Mouse (Mus musculus): ENCODE data around the gene Tnni1. TPM values are rescaled to one million over a fixed set of nuclear protein-coding genes. Genes with fewer than 3 reads are reported as not detected.
A peak's percentile ranks its signal among the peaks of the same experiment; 100 is the strongest.

Tnni1 gene
- polyA plus RNA-seq, 1 experiment from 2014 or later, result 4,265 TPM

DNA sequence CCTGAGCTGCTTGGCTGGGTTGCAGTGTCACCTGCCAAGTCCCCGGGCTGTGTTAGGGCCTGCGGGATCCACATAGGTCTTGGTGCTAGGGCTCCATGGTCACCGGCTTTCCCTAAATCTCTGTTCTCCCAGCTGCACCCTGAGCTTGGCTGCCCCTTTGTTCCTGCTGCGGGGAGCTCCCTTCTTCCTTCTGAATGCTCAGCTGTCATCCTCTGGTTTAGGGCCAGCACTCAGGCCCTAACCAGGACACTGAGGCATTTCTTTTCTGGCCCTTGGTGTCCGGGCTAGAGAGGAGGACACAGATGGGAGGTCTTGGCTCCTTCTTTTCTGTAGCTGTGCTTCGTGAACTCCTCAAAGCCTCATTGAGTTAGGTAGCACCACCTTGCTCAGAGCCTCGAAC, 42.5 kb downstream of the Tnni1 start:
- ATAC-seq (replicated peaks; ENCODE audit: extremely low read depth, insufficient read depth, low FRiP score), result no peak
- Histone ChIP-seq H3K27me3 (ENCODE audit: control insufficient read depth, insufficient read depth, low read length) (peaks cover 12% of the 10 kb centered on the region), H3K9me3 (replicated peaks; ENCODE audit: control insufficient read depth, low read length) (no peaks in the 10 kb centered on the region)

DNA sequence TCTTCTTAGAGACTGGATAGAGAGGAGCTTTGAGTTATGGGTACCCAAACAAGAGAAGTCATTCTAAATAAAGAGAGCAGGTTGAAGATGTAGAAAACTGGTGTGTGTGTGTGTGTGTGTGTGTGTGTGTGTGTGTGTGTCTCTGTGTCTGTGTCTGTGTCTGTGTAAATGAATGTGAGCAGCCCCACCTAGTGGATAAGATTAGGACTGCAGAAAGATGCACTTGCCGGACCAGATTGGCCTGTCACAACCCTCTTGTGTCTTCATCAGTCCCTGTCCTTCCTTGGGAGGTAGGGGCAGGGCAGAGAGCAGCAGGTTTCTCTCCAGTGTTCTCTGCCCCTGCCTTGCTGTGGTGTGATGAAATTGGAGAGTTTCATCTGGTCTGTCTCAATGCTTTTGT, 49.7 kb downstream of the Tnni1 start:
- 20% methylated on average over 1 of the region's 1 CpGs for WGBS
- peak; percentile 52 for ATAC-seq (replicated peaks; ENCODE audit: extremely low read depth, insufficient read depth, low FRiP score)
- Histone ChIP-seq H3K36me3 (ENCODE audit: control insufficient read depth, insufficient read depth) (no peaks in the 10 kb centered on the region), H3K27ac (ENCODE audit: low read length) (no peak overlapping the region), H3K4me3 (ENCODE audit: low read length) (no peak overlapping the region), H3K27me3 (ENCODE audit: control insufficient read depth, insufficient read depth, low read length) (no peaks in the 10 kb centered on the region), H3K4me1 (ENCODE audit: control insufficient read depth, insufficient read depth, low read length) (peaks cover 31% of the 10 kb centered on the region), H3K9me3 (replicated peaks; ENCODE audit: control insufficient read depth, low read length) (no peaks in the 10 kb centered on the region), H3K9ac (ENCODE audit: low read length) (peak overlapping the region; percentile 30; the same call in 1 of the 2 replicates), H3K4me2 (ENCODE audit: low read depth, low read length) (no peak overlapping the region)

More for the DNA sequence above, 42.5 kb downstream of the Tnni1 start:
- Histone ChIP-seq H3K36me3 (ENCODE audit: control insufficient read depth, insufficient read depth) (no peaks in the 10 kb centered on the region), H3K9ac (ENCODE audit: low read length) (no peak overlapping the region), H3K4me2 (ENCODE audit: low read depth, low read length) (no peak overlapping the region), H3K27ac (ENCODE audit: low read length) (no peak overlapping the region), H3K4me3 (ENCODE audit: low read length) (no peak overlapping the region), H3K4me1 (ENCODE audit: control insufficient read depth, insufficient read depth, low read length) (peaks cover 2% of the 10 kb centered on the region; the same call in 1 of the 2 replicates)
- WGBS, result 84% methylated on average over 7 of the region's 7 CpGs

GRCm38 (mm10) chr1:135834206-135834859, 55.1 kb downstream of the Tnni1 start:
- Histone ChIP-seq H3K27ac (ENCODE audit: low read length) (peak overlapping the region; percentile 96), H3K27me3 (ENCODE audit: control insufficient read depth, insufficient read depth, low read length) (no peaks in the 10 kb centered on the region), H3K36me3 (ENCODE audit: control insufficient read depth, insufficient read depth) (no peaks in the 10 kb centered on the region), H3K9me3 (replicated peaks; ENCODE audit: control insufficient read depth, low read length) (no peaks in the 10 kb centered on the region), H3K4me1 (ENCODE audit: control insufficient read depth, insufficient read depth, low read length) (peaks cover 46% of the 10 kb centered on the region), H3K9ac (ENCODE audit: low read length) (peak overlapping the region; percentile 30), H3K4me2 (ENCODE audit: low read depth, low read length) (peak overlapping the region; percentile 11; the same call in 1 of the 2 replicates), H3K4me3 (ENCODE audit: low read length) (no peak overlapping the region)
- no peak for ATAC-seq (replicated peaks; ENCODE audit: extremely low read depth, insufficient read depth, low FRiP score)
- WGBS, result 28% methylated on average over 6 of the region's 6 CpGs

DNA sequence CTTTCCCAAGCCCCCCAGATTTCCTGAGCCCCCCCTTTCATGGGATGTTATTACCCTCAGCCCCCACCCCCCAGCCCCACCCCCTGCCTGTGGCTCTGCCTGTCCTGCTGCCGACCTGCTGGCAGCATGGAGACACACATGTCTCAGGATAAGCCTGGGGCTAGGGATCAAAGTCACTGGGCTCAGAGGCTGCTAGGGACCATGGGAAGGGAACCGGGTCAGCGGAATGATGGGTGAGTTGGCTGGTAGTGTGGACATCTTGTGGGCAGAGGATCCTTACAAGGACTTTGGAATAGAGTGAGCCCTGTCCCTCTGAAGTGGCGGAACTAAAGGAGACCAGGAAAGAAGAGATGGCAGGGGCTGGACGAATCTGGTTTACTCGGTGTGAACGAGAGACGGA, 55.7 kb downstream of the Tnni1 start:
- Histone ChIP-seq H3K4me1 (ENCODE audit: control insufficient read depth, insufficient read depth, low read length) (peaks cover 41% of the 10 kb centered on the region), H3K27me3 (ENCODE audit: control insufficient read depth, insufficient read depth, low read length) (no peaks in the 10 kb centered on the region), H3K4me3 (ENCODE audit: low read length) (no peak overlapping the region), H3K4me2 (ENCODE audit: low read depth, low read length) (peak overlapping the region; percentile 17), H3K9ac (ENCODE audit: low read length) (peak overlapping the region; percentile 23), H3K9me3 (replicated peaks; ENCODE audit: control insufficient read depth, low read length) (no peaks in the 10 kb centered on the region), H3K27ac (ENCODE audit: low read length) (peak overlapping the region; percentile 96), H3K36me3 (ENCODE audit: control insufficient read depth, insufficient read depth) (no peaks in the 10 kb centered on the region)
- WGBS, result 55% methylated on average over 8 of the region's 8 CpGs
- no peak for ATAC-seq (replicated peaks; ENCODE audit: extremely low read depth, insufficient read depth, low FRiP score)

- H3K4me3 ChIP-seq (ENCODE audit: low read length), result peak within 1 kb of the TSS; percentile 70
- H3K27ac ChIP-seq (ENCODE audit: low read length), result peak within 1 kb of the TSS; percentile 98
- no peaks in the 10 kb centered on the region for H3K27me3 ChIP-seq (ENCODE audit: control insufficient read depth, insufficient read depth, low read length)
- peak within 1 kb of the TSS; percentile 63 for H3K4me2 ChIP-seq (ENCODE audit: low read depth, low read length)
- H3K9ac ChIP-seq (ENCODE audit: low read length), result peak within 1 kb of the TSS; percentile 86
- no peaks in the 10 kb centered on the region for H3K9me3 ChIP-seq (replicated peaks; ENCODE audit: control insufficient read depth, low read length)
- peak; percentile 87 for ATAC-seq (replicated peaks; ENCODE audit: extremely low read depth, insufficient read depth, low FRiP score)
- no peaks in the 10 kb centered on the region for H3K36me3 ChIP-seq (ENCODE audit: control insufficient read depth, insufficient read depth)
- 22% methylated on average over 9 of the region's 9 CpGs for WGBS
- peaks cover 39% of the 10 kb centered on the region for H3K4me1 ChIP-seq (ENCODE audit: control insufficient read depth, insufficient read depth, low read length)
Measured at GRCm38 (mm10) chr1:135835716-135836483, 56.7 kb downstream of the Tnni1 start, which contains the start of gene Tnnt2. Gene Tnnt2 (plus strand): TSS chr1:135836354.

DNA sequence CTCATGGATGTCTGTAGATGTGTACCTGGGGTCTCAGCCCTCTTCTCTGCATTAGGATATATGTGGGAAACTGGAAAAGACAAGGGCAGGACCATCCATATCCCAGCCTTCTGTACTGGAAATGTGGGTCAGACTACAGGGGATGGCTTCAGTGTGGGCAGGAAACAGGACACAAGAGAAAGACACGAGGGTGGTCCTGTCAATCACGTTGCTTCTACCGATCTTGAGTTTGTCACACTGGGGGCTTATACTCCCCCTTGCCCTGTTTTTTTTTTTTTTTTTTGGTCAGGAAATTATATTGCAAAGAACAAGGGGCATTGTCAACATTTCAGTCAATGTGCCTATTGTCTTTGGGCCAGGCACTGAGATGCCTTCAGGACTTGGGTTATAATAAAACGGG, 59.4 kb downstream of the Tnni1 start:
- Histone ChIP-seq H3K9ac (ENCODE audit: low read length) (peak overlapping the region; percentile 86), H3K27ac (ENCODE audit: low read length) (peak overlapping the region; percentile 98), H3K4me2 (ENCODE audit: low read depth, low read length) (peak overlapping the region; percentile 63), H3K4me1 (ENCODE audit: control insufficient read depth, insufficient read depth, low read length) (peaks cover 40% of the 10 kb centered on the region), H3K4me3 (ENCODE audit: low read length) (peak overlapping the region; percentile 70), H3K36me3 (ENCODE audit: control insufficient read depth, insufficient read depth) (peaks cover 4% of the 10 kb centered on the region; the same call in 1 of the 2 replicates), H3K27me3 (ENCODE audit: control insufficient read depth, insufficient read depth, low read length) (no peaks in the 10 kb centered on the region), H3K9me3 (replicated peaks; ENCODE audit: control insufficient read depth, low read length) (no peaks in the 10 kb centered on the region)
- no peak for ATAC-seq (replicated peaks; ENCODE audit: extremely low read depth, insufficient read depth, low FRiP score)
- 30% methylated on average over 4 of the region's 4 CpGs for WGBS

- peak overlapping the region; percentile 86 for H3K9ac ChIP-seq (ENCODE audit: low read length)
- peak overlapping the region; percentile 70 for H3K4me3 ChIP-seq (ENCODE audit: low read length)
- ATAC-seq (replicated peaks; ENCODE audit: extremely low read depth, insufficient read depth, low FRiP score), result no peak
- no peaks in the 10 kb centered on the region for H3K27me3 ChIP-seq (ENCODE audit: control insufficient read depth, insufficient read depth, low read length)
- WGBS, result 44% methylated on average over 6 of the region's 6 CpGs
- peaks cover 6% of the 10 kb centered on the region for H3K36me3 ChIP-seq (ENCODE audit: control insufficient read depth, insufficient read depth)
- peak overlapping the region; percentile 98 for H3K27ac ChIP-seq (ENCODE audit: low read length)
- peaks cover 40% of the 10 kb centered on the region for H3K4me1 ChIP-seq (ENCODE audit: control insufficient read depth, insufficient read depth, low read length)
- no peaks in the 10 kb centered on the region for H3K9me3 ChIP-seq (replicated peaks; ENCODE audit: control insufficient read depth, low read length)
- peak overlapping the region; percentile 63 for H3K4me2 ChIP-seq (ENCODE audit: low read depth, low read length)
Measured at GRCm38 (mm10) chr1:135839065-135839464, 59.8 kb downstream of the Tnni1 start.

- Histone ChIP-seq H3K4me3 (ENCODE audit: low read length) (peak overlapping the region; percentile 70), H3K9ac (ENCODE audit: low read length) (peak overlapping the region; percentile 86), H3K36me3 (ENCODE audit: control insufficient read depth, insufficient read depth) (peaks cover 9% of the 10 kb centered on the region), H3K27ac (ENCODE audit: low read length) (peak overlapping the region; percentile 78), H3K4me2 (ENCODE audit: low read depth, low read length) (peak overlapping the region; percentile 63), H3K4me1 (ENCODE audit: control insufficient read depth, insufficient read depth, low read length) (peaks cover 37% of the 10 kb centered on the region), H3K9me3 (replicated peaks; ENCODE audit: control insufficient read depth, low read length) (no peaks in the 10 kb centered on the region), H3K27me3 (ENCODE audit: control insufficient read depth, insufficient read depth, low read length) (no peaks in the 10 kb centered on the region)
- ATAC-seq (replicated peaks; ENCODE audit: extremely low read depth, insufficient read depth, low FRiP score), result no peak
- 33% methylated on average over 15 of the region's 15 CpGs for WGBS
Measured at GRCm38 (mm10) chr1:135840675-135841395, 61.6 kb downstream of the Tnni1 start.
